Mouse (Mus musculus) MEL (cell line): ENCODE measurements around the gene Gm16440.
"Not testable (repeated sequence)": the region's sequence is repeated elsewhere in the genome, so short reads cannot be mapped to it uniquely, and the experiment has no call there.

Experiments used
- ELF1 ChIP-seq: IDR thresholded peaks from 2 replicates; pipeline ENCODE4 v1.6.1; 2014; ENCODE audit warnings: low read depth, mild to moderate bottlenecking, inconsistent platforms, low read length, improper control_type of control experiment, moderate library complexity
- ZNF384 ChIP-seq: IDR thresholded peaks from 2 replicates; pipeline ENCODE4 v1.6.1; 2012; ENCODE audit warnings: low read depth, mild to moderate bottlenecking, inconsistent platforms, low read length, improper control_type of control experiment

GRCm38 (mm10) chr14:6343578-6343977, 46.5 kb downstream of the Gm16440 start, which contains the start of gene Gm3618:
- not testable (repeated sequence) for TF ChIP-seq ZNF384, ELF1
